Mouse (Mus musculus) thymus, adult 2 months (tissue): ENCODE data around the gene Slc39a11.

Experiments
- CTCF ChIP-seq: fragments of 200-500 bp; IDR thresholded peaks from 2 replicates; pipeline ENCODE4 v1.5.1; 2012; ENCODE audit warnings: mild to moderate bottlenecking, control low read depth, low read length, moderate library complexity, borderline replicate concordance; ENCODE audit not compliant: control insufficient read depth, poor library complexity, insufficient read depth; ENCODE audit errors: extremely low read depth
- POLR2A ChIP-seq: fragments of 200-500 bp; IDR thresholded peaks from 2 replicates; pipeline ENCODE4 v1.6.1; 2012; ENCODE audit warnings: mild to moderate bottlenecking, low read length, control low read depth, moderate library complexity; ENCODE audit not compliant: control insufficient read depth, poor library complexity, insufficient read depth; ENCODE audit errors: extremely low read depth

GRCm38 (mm10) chr11:113291781-113292714 lies 357.8 kb downstream of the Slc39a11 start:
- no peak for TF ChIP-seq CTCF
- TF ChIP-seq POLR2A = no peak
